Mouse (Mus musculus): ENCODE results near the gene Serpine2.

The Serpine2 gene

DNA sequence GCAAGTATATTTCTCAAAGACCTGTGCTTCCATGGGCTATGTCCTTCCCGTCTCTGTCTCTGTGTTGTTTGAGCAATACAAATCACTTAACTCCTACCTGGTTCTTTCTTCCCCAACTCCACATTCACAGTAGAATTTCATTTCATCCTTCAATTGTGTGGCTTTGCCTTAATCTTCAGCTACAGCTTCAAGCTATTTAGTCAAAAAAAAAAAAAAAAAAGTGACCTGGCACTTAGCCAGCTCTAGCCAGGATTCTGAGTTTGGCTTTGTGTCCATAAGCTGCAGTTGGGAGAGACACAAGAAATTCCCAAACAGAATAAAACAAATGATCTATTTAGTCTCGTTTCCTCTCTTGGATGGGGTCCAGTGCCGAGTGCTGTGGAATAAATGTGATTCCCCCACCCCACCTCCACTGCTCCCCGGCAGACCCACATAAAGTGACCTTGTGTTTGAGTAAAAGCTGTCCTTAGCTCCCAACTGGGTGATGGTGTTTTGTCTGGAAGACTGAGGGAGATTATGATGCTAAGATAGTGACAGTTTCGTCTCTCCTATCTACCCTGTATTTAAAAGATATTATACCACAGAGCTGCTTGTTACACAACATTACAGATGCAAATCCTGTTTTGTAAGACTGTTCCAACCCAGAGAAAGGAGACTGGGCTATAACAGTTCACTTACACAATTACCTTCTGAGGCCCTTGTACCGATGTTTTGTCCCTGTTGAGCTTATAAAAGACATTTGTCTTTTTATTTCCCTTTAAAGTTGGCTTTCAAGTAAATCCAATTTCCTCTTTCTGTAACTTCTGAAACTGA, at the start of gene Serpine2:
Serpine2 (minus strand) TSS at position 51 of the 813 bp plus-strand sequence.
- peak; percentile 13 for DNase-seq

GRCm38 (mm10) chr1:79907811-79908210, 46.8 kb upstream of the Serpine2 start:
- no peak for DNase-seq

DNA sequence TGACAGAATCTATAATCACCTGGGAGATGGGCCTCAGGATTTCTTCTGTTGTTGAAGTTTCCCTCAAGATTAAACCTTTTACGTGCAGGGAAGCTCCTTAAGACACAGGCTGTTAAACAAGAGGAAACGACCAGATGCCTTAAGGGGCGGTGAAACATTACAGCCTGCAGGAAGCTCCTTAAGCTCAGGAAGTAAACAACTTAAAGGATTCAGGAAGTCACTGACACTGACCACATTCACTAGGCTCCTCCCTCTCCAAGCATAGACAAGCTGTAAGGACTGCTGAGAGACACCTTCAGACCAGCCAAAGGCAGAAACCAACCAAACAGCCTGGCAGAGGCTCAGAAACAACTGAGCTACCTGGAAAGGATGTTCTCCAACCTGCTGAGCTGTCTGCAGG, 44.3 kb upstream of the Serpine2 start:
- no peak for DNase-seq

GRCm38 (mm10) chr1:79902901-79903300, 41.9 kb upstream of the Serpine2 start:
- DNase-seq = peak; percentile 37

- no peak for DNase-seq
Measured at GRCm38 (mm10) chr1:79882648-79883047, 21.7 kb upstream of the Serpine2 start.

DNA sequence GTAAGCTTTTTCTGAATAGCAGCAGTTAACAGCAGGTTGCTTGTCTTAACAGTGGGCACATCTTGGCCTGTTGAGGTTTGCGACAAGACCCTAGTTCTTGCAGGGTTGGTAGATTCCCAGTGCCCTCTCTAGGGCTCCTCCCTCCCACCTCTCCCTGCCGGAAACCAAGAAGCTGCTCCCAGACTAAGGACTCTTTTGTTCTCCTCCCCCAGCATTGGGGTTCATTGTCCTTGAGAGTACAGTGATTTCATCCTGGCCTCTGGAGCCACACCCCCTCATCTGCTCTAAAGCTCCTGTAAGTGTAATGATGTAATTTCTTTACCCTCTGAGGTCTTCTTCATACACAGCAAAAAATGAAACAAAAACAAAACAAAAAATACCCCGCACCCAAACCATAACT, 13.8 kb upstream of the Serpine2 start:
- DNase-seq = no peak

DNA sequence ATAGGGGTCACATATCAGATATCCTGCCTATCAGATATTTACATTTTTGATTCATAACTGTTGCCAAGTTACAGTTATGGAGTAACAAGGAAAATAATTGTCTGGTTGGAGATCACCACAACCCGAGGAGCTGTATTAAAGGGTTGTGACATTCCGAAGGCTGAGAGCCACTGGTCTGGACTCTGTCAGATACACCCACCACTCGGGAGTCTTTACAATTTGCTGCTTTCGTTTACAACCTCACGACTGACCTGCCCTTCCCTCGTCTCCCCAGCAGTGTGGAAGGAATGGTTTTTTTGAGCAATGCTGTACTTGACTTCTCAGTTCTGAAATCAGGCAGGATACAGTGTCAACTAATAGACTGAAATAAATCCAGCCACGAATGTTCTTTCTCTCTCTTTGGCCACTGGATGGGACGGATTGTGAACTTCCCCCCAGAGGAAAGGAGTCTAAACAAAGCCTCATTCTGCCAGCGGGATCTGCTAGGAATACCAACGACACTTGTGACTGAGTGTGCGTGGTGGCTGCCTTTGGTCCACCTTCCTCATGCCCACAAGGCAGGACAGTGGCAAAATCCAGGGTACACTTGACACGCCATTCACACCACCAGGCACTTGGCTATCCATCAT, 455 bp downstream of the Serpine2 start:
- no peak for DNase-seq

- DNase-seq = no peak
Measured at GRCm38 (mm10) chr1:79859975-79860374, 1.0 kb downstream of the Serpine2 start.

DNA sequence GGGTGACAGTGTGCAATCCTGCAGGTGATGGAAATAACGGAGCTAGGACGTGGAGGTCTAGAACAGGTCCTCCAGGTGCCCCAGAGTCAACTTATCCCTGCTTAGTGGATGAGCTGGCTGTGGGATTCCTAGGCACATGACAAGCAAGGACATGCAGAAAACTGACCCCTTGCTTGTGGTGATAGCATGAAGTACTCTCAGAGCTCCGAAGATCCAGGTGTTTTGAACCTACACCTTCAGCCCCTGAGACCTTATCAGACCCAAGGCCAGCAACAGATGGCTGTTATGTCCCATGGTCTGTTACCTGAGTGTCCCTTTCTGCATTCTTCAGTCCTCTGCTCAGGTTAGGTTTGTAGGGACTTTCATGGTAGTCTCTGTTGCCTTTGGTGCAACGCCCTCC, 2.0 kb downstream of the Serpine2 start:
- no peak for DNase-seq

GRCm38 (mm10) chr1:79858389-79858994, 2.5 kb downstream of the Serpine2 start:
- DNase-seq = no peak

DNA sequence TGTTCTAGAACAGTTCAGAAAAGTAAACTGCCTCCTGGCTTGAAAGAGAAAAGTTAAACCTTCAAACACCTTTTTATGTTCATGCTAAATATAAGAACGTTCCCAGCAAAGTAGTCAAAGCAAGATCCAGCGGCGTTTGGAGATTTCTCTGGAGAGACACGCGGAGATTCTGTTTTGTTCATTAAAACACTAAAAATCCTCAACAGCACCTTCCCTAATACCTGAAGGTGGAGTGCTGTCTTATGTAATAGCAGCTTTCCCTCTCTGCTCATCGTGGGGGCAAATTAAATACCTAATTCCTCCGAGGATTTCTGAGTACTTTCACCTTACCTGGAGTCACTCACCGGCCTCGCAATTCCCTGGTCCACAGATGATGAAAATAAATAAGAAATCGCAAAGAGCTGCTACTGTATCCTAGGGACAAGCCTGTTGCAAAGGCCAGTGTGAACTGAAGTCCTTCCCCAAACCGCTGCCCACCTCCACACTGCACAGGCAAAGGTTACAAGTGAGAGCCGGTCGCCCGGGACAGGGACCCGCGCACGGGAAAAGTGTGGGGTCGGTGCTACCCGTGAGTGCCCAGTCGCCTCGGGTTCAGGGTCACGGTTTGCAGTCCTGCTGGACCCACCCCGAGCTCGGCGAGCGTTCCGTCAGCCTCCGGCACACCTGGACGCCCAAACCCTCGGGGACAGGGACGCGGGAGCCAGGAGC, 3.1 kb downstream of the Serpine2 start:
- DNase-seq = no peak

- no peak for DNase-seq
Measured at GRCm38 (mm10) chr1:79856756-79857155, 4.2 kb downstream of the Serpine2 start.

- DNase-seq = no peak
Measured at GRCm38 (mm10) chr1:79853527-79853926, 7.5 kb downstream of the Serpine2 start.

DNA sequence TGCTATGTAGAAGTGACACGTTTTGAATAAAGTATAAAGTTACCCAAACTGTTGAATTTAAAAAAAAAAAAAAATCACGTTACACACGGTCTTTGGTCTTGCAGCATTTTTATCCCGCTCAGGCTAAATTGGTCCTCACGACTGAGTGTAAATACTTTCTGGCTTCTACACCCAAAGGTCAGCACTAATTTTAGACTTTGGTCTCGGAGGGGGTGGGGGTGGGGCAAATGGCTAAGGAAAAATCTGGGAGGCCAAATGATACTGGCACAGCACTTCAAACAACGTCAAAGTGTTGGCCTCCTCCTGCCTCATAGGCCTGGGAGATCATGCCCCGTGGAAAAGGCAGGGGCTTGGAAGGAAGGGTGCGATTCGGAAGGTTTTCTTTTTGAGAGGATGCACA, 10.6 kb downstream of the Serpine2 start:
- no peak for DNase-seq

DNA sequence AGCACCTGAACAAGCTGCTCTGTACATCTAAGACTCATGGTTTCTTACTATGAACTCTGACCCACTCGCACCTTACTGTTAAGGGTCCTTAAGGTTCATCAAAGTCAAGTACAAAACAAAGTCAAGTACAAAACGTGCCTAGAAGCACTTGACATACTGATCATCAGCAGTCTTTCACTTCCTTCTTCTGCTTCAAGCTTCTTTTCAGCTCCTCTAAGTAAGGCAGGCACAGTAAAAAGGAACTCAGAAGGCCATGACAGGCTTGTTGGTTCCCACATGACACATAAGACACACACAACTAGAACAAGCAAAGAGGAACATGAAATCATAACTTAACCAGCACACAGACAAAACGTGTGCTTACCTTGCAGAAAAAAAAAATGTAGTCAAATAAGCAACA, 12.3 kb downstream of the Serpine2 start:
- no peak for DNase-seq

DNA sequence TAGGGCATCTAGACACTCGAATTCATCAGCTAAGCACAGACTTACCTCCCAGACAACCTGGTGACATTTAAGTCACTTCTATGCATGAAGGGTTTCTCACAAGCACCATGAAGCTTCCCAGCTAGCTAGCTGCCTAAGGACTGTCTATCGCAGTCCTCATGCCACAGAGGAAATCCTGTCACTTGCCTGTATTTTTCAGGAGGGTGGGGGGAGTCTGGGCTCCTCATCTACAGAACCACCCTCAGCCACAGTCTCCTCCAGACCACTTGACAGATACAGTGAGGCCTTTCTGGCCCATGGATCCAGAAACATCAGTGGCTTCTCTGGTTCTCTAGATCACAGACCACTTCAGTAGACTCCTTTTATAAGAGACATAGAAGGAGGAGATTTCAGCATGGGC, 14.1 kb downstream of the Serpine2 start:
- no peak for DNase-seq

DNA sequence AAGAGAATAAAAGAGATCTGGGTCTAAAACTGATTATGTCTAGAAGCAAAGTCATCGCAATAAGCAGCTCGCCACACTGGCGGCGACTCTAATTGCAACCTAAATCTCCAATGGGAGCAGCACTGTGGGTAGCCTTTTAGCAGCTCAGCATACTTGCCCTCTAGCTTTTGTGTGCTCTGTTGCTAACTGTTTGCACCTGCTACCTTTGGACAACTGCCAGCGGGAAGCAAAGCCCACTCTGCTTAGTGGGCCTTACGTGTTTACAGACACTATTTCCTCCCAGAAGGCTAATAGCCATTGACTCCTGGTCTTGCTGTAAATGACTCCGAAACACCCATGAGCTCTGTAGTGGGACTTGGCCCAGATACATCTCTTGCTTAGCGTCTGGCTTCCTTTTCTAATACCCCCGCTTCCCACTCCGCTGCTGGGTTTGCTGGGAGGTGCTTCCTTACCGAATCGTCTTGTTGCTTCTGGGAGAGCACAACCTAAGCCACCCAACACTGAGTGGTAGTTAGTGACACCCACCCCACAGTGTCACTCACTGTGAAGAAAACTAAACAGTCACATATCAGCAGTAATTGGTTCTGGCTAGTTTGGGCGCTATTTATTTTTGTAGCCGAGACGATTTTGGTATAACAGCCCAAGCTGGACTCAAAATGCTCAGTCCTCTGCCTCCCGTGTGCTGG, 28.1 kb downstream of the Serpine2 start:
- no peak for DNase-seq

DNA sequence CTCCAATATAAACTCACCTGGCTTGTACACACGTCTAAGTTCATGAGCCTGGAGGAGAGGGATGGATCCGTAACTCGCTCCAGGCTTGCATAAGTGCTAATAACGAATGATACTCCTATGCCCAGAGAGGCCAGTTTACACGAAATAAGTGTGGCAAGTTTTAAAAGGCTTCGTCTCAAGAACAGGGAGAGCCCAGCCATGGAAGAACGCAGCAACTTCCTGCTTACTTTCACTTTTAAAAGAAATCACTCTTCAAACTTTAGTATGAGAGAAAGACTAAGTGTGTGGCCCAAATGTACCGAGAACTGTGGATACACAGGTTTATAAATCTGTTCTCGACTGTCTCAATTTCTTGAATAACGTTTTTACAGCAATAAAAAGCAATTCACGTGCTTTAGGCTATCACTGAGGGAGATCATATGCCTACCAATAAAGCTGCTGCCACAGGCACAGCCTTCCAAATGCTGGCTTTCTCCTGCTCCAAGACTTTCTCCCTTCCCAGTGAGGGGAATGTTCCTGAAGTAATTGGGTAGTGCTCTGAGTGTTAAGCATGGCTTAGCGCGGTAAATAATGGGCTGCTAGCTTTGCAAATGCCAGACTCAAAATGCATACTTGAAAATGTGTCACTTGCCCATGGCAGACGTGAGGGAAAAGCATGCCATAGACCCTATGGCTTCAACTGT, 36.9 kb downstream of the Serpine2 start:
- DNase-seq = no peak

GRCm38 (mm10) chr1:79822806-79823525, 38.0 kb downstream of the Serpine2 start:
- peak; percentile 18 for DNase-seq

- no peak for DNase-seq
Measured at GRCm38 (mm10) chr1:79819296-79819879, 41.6 kb downstream of the Serpine2 start.

- no peak for DNase-seq
Measured at GRCm38 (mm10) chr1:79815446-79815845, 45.5 kb downstream of the Serpine2 start.
